Mouse (Mus musculus): Measurements from ENCODE around the gene Ambra1. TPM values are rescaled to one million over a fixed set of nuclear protein-coding genes. Genes with fewer than 3 reads are reported as not detected.

The Ambra1 gene
- polyA plus RNA-seq, 1 experiment from 2014 or later: 18.1 TPM

DNA sequence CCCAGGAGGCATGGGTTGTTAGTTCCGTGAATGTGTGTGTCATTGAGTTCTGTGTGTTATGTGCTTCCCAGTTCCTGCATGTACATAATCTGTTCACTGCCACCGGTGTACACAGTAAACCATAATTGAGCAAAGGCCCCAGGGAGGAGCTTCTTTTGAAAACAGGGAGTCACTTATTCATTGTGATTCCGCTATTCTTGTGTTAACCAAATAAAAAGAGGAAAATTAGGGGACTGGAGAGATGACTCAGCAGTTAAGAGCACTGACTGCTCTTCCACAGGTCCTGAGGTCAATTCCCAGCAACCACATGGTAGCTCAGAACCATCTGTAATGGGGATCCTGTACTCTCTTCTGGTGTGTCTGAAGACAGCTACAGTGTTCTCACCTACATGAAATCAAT, 164.8 kb downstream of the Ambra1 start:
- Histone ChIP-seq H3K9me3 (ENCODE audit: control insufficient read depth, low read depth, low read length) (no peaks in the 10 kb centered on the region), H3K9ac (replicated peaks; ENCODE audit: low read depth, low read length) (no peak overlapping the region), H3K27ac (ENCODE audit: low read length) (no peak overlapping the region), H3K36me3 (ENCODE audit: control insufficient read depth, insufficient read depth, low read length) (0 out of 2 replicates have a peak, but pooled peaks cover 5% of the 10 kb centered on the region), H3K4me3 (ENCODE audit: low read depth, low read length) (no peak overlapping the region), H3K4me1 (ENCODE audit: control insufficient read depth, insufficient read depth, low read length) (no peaks in the 10 kb centered on the region), H3K4me2 (replicated peaks; ENCODE audit: low read depth, low read length) (no peak overlapping the region), H3K27me3 (ENCODE audit: control insufficient read depth, insufficient read depth, low read length) (no peaks in the 10 kb centered on the region)
- ATAC-seq (ENCODE audit: insufficient number of reproducible peaks, insufficient read depth, low FRiP score, low read depth): no peak
- 87% methylated on average over 3 of the region's 3 CpGs for WGBS

- no peaks in the 10 kb centered on the region for H3K9me3 ChIP-seq (ENCODE audit: control insufficient read depth, low read depth, low read length)
- peaks cover 7% of the 10 kb centered on the region; the same call in 1 of the 2 replicates for H3K36me3 ChIP-seq (ENCODE audit: control insufficient read depth, insufficient read depth, low read length)
- 82% methylated on average over 3 of the region's 3 CpGs for WGBS
- no peak overlapping the region for H3K4me3 ChIP-seq (ENCODE audit: low read depth, low read length)
- H3K4me1 ChIP-seq (ENCODE audit: control insufficient read depth, insufficient read depth, low read length): no peaks in the 10 kb centered on the region
- no peaks in the 10 kb centered on the region for H3K27me3 ChIP-seq (ENCODE audit: control insufficient read depth, insufficient read depth, low read length)
- H3K27ac ChIP-seq (ENCODE audit: low read length): no peak overlapping the region
- no peak overlapping the region for H3K4me2 ChIP-seq (replicated peaks; ENCODE audit: low read depth, low read length)
- no peak for ATAC-seq (ENCODE audit: insufficient number of reproducible peaks, insufficient read depth, low FRiP score, low read depth)
- no peak overlapping the region for H3K9ac ChIP-seq (replicated peaks; ENCODE audit: low read depth, low read length)
Observed at GRCm38 (mm10) chr2:91895401-91895800, 165.5 kb downstream of the Ambra1 start.

DNA sequence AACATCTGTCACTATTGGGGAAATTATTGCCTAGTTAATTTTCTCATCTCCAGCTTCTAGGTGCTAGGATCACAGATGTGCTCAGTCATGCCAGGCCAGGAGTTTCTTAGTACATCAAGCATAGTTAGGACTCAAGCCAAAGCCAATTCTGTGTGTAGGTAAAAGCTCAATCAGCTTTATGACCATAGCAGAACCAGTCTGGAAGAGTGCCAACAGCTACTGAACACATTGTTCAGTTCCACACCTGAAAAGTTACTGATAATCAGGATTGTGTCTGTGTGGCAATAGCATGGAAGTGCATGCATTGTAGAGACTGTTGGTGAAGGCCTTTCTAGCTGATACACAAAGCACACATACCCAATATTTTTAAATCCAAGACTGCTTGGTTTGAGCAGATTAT, 168.0 kb downstream of the Ambra1 start:
- Histone ChIP-seq H3K36me3 (ENCODE audit: control insufficient read depth, insufficient read depth, low read length) (peaks cover 13% of the 10 kb centered on the region; the same call in 1 of the 2 replicates), H3K9ac (replicated peaks; ENCODE audit: low read depth, low read length) (no peak overlapping the region), H3K27me3 (ENCODE audit: control insufficient read depth, insufficient read depth, low read length) (no peaks in the 10 kb centered on the region), H3K27ac (ENCODE audit: low read length) (no peak overlapping the region), H3K4me3 (ENCODE audit: low read depth, low read length) (no peak overlapping the region), H3K4me1 (ENCODE audit: control insufficient read depth, insufficient read depth, low read length) (no peaks in the 10 kb centered on the region), H3K4me2 (replicated peaks; ENCODE audit: low read depth, low read length) (no peak overlapping the region), H3K9me3 (ENCODE audit: control insufficient read depth, low read depth, low read length) (no peaks in the 10 kb centered on the region)
- no peak for ATAC-seq (ENCODE audit: insufficient number of reproducible peaks, insufficient read depth, low FRiP score, low read depth)

- no peak overlapping the region for H3K4me3 ChIP-seq (ENCODE audit: low read depth, low read length)
- no peaks in the 10 kb centered on the region for H3K9me3 ChIP-seq (ENCODE audit: control insufficient read depth, low read depth, low read length)
- WGBS: 91% methylated on average over 3 of the region's 3 CpGs
- no peaks in the 10 kb centered on the region for H3K4me1 ChIP-seq (ENCODE audit: control insufficient read depth, insufficient read depth, low read length)
- ATAC-seq (ENCODE audit: insufficient number of reproducible peaks, insufficient read depth, low FRiP score, low read depth): no peak
- H3K36me3 ChIP-seq (ENCODE audit: control insufficient read depth, insufficient read depth, low read length): peaks cover 13% of the 10 kb centered on the region; the same call in 1 of the 2 replicates
- no peak overlapping the region for H3K4me2 ChIP-seq (replicated peaks; ENCODE audit: low read depth, low read length)
- no peak overlapping the region for H3K27ac ChIP-seq (ENCODE audit: low read length)
- no peaks in the 10 kb centered on the region for H3K27me3 ChIP-seq (ENCODE audit: control insufficient read depth, insufficient read depth, low read length)
- no peak overlapping the region for H3K9ac ChIP-seq (replicated peaks; ENCODE audit: low read depth, low read length)
Observed at GRCm38 (mm10) chr2:91899141-91899540, 169.2 kb downstream of the Ambra1 start.

GRCm38 (mm10) chr2:91900431-91900830, 170.5 kb downstream of the Ambra1 start:
- Histone ChIP-seq H3K9me3 (ENCODE audit: control insufficient read depth, low read depth, low read length) (no peaks in the 10 kb centered on the region), H3K4me2 (replicated peaks; ENCODE audit: low read depth, low read length) (no peak overlapping the region), H3K36me3 (ENCODE audit: control insufficient read depth, insufficient read depth, low read length) (peaks cover 13% of the 10 kb centered on the region; the same call in 1 of the 2 replicates), H3K4me3 (ENCODE audit: low read depth, low read length) (no peak overlapping the region), H3K9ac (replicated peaks; ENCODE audit: low read depth, low read length) (no peak overlapping the region), H3K4me1 (ENCODE audit: control insufficient read depth, insufficient read depth, low read length) (no peaks in the 10 kb centered on the region), H3K27me3 (ENCODE audit: control insufficient read depth, insufficient read depth, low read length) (no peaks in the 10 kb centered on the region), H3K27ac (ENCODE audit: low read length) (no peak overlapping the region)
- ATAC-seq (ENCODE audit: insufficient number of reproducible peaks, insufficient read depth, low FRiP score, low read depth): no peak
- 91% methylated on average over 8 of the region's 8 CpGs for WGBS

GRCm38 (mm10) chr2:91902336-91902735, 172.4 kb downstream of the Ambra1 start:
- no peak overlapping the region for H3K9ac ChIP-seq (replicated peaks; ENCODE audit: low read depth, low read length)
- no peaks in the 10 kb centered on the region for H3K9me3 ChIP-seq (ENCODE audit: control insufficient read depth, low read depth, low read length)
- H3K4me2 ChIP-seq (replicated peaks; ENCODE audit: low read depth, low read length): no peak overlapping the region
- H3K27me3 ChIP-seq (ENCODE audit: control insufficient read depth, insufficient read depth, low read length): no peaks in the 10 kb centered on the region
- 73% methylated on average over 5 of the region's 5 CpGs for WGBS
- no peak for ATAC-seq (ENCODE audit: insufficient number of reproducible peaks, insufficient read depth, low FRiP score, low read depth)
- no peak overlapping the region for H3K4me3 ChIP-seq (ENCODE audit: low read depth, low read length)
- no peaks in the 10 kb centered on the region for H3K4me1 ChIP-seq (ENCODE audit: control insufficient read depth, insufficient read depth, low read length)
- H3K27ac ChIP-seq (ENCODE audit: low read length): no peak overlapping the region
- H3K36me3 ChIP-seq (ENCODE audit: control insufficient read depth, insufficient read depth, low read length): peaks cover 13% of the 10 kb centered on the region; the same call in 1 of the 2 replicates

DNA sequence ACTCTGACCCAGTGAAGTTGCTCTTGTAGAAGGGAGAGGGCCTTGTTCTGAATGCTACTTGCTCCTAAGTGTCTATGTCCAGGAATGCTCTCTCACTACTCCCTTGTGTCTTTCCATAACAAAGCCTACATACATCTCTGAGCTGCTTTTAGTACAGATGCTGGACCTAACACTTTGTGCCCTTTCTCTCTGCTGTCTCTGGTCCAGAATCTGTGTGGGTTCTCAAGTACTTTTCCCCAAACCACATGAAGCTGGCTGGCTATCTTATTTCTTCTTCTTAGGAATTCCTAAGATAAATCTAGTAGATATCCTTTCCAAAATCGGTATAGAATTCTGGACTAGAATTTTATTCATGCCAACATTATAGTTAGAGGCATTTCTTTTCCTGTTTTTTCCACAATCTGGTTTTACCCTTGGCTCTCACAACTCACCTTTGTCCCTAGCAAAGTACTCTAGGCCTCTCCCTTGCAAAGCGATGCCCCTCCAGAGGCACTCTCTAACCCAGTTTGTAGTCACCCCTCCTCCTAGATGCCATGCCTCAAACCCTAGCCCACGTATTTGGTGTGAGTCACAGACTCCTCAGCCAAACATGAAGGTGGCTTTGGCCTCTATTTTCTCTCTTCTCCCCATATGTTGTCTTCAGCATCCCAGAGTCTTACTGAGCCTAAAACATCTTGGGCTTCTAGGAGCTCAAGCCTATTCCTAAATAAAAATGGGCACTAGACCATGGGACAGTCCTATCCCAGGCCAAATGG, 173.4 kb downstream of the Ambra1 start:
- WGBS: 84% methylated on average over 3 of the region's 3 CpGs
- H3K4me3 ChIP-seq (ENCODE audit: low read depth, low read length): no peak overlapping the region
- no peak overlapping the region for H3K27ac ChIP-seq (ENCODE audit: low read length)
- no peaks in the 10 kb centered on the region for H3K27me3 ChIP-seq (ENCODE audit: control insufficient read depth, insufficient read depth, low read length)
- H3K36me3 ChIP-seq (ENCODE audit: control insufficient read depth, insufficient read depth, low read length): peaks cover 12% of the 10 kb centered on the region; the same call in 1 of the 2 replicates
- no peaks in the 10 kb centered on the region for H3K4me1 ChIP-seq (ENCODE audit: control insufficient read depth, insufficient read depth, low read length)
- no peak overlapping the region for H3K9ac ChIP-seq (replicated peaks; ENCODE audit: low read depth, low read length)
- ATAC-seq (ENCODE audit: insufficient number of reproducible peaks, insufficient read depth, low FRiP score, low read depth): no peak
- no peaks in the 10 kb centered on the region for H3K9me3 ChIP-seq (ENCODE audit: control insufficient read depth, low read depth, low read length)
- no peak overlapping the region for H3K4me2 ChIP-seq (replicated peaks; ENCODE audit: low read depth, low read length)

- H3K4me2 ChIP-seq (replicated peaks; ENCODE audit: low read depth, low read length): no peak overlapping the region
- 73% methylated on average over 5 of the region's 5 CpGs for whole genome bisulfite sequencing
- no peaks in the 10 kb centered on the region for H3K4me1 ChIP-seq (ENCODE audit: control insufficient read depth, insufficient read depth, low read length)
- no peak overlapping the region for H3K9ac ChIP-seq (replicated peaks; ENCODE audit: low read depth, low read length)
- H3K27ac ChIP-seq (ENCODE audit: low read length): no peak overlapping the region
- no peak overlapping the region for H3K4me3 ChIP-seq (ENCODE audit: low read depth, low read length)
- no peaks in the 10 kb centered on the region for H3K9me3 ChIP-seq (ENCODE audit: control insufficient read depth, low read depth, low read length)
- peaks cover 18% of the 10 kb centered on the region; the same call in 1 of the 2 replicates for H3K36me3 ChIP-seq (ENCODE audit: control insufficient read depth, insufficient read depth, low read length)
- ATAC-seq (ENCODE audit: insufficient number of reproducible peaks, insufficient read depth, low FRiP score, low read depth): no peak
- H3K27me3 ChIP-seq (ENCODE audit: control insufficient read depth, insufficient read depth, low read length): no peaks in the 10 kb centered on the region
Observed at GRCm38 (mm10) chr2:91904618-91905307, 174.8 kb downstream of the Ambra1 start.
